Mouse (Mus musculus): ENCODE measurements around the gene Papln. TPM values are rescaled to one million over a fixed set of nuclear protein-coding genes. Genes with fewer than 3 reads are reported as not detected.

The Papln gene
- total RNA-seq, 2 experiments from 2014 or later: 2.8 to 6.0 TPM

- no peak for DNase-seq (ENCODE audit: low spot score in 2 of 2)
Observed at GRCm38 (mm10) chr12:83811901-83812300, 48.5 kb downstream of the Papln start.

GRCm38 (mm10) chr12:83816616-83817015, 53.2 kb downstream of the Papln start:
- DNase-seq (ENCODE audit: low spot score in 2 of 2): no peak

GRCm38 (mm10) chr12:83830424-83830823, 67.0 kb downstream of the Papln start:
- no peak for DNase-seq (ENCODE audit: low spot score in 2 of 2)

GRCm38 (mm10) chr12:83833979-83834378, 70.5 kb downstream of the Papln start:
- no peak for DNase-seq (ENCODE audit: low spot score in 2 of 2)

- no peak for DNase-seq (ENCODE audit: low spot score in 2 of 2)
Observed at GRCm38 (mm10) chr12:83841409-83842190, 78.2 kb downstream of the Papln start.

Other genes starting within 250 kb of the Papln start
- gene Dcaf4, start 243.2 kb upstream of the Papln start, total RNA-seq (2021): 10 to 100 TPM; 75.0 to 80.7 TPM
- gene Zfyve1, start 166.4 kb upstream of the Papln start, total RNA-seq (2021): 10 to 100 TPM; 49.4 to 52.5 TPM
- 100 to 1,000 TPM; 144 to 156 TPM for gene Rbm25, start 132.4 kb upstream of the Papln start, total RNA-seq (2021)
- 10 to 100 TPM; 67.4 to 68.4 TPM for gene Psen1, start 75.5 kb upstream of the Papln start, total RNA-seq (2021)
- 10 to 100 TPM; 46.9 to 48.3 TPM for gene Numb, start 158.3 kb downstream of the Papln start, total RNA-seq (2021)
- gene Riox1, start 187.0 kb downstream of the Papln start, total RNA-seq (2021): 10 to 100 TPM; 15.9 to 16.7 TPM
- gene Heatr4, start 221.2 kb downstream of the Papln start, total RNA-seq (2021): not detected
- gene Acot2, start 224.2 kb downstream of the Papln start, total RNA-seq (2021): 10 to 100 TPM; 31.3 to 32.8 TPM
- 10 to 100 TPM; 21.4 to 36.5 TPM for gene Acot1, start 245.9 kb downstream of the Papln start, total RNA-seq (2021)

Measured in adrenal gland, postnatal 4 days (tissue).